Mouse (Mus musculus): Measurements from ENCODE around the gene Gemin7. TPM values are rescaled to one million over a fixed set of nuclear protein-coding genes. Genes with fewer than 3 reads are reported as not detected.

Gene Gemin7
- polyA plus RNA-seq, 1 experiment: 95.2 TPM

DNA sequence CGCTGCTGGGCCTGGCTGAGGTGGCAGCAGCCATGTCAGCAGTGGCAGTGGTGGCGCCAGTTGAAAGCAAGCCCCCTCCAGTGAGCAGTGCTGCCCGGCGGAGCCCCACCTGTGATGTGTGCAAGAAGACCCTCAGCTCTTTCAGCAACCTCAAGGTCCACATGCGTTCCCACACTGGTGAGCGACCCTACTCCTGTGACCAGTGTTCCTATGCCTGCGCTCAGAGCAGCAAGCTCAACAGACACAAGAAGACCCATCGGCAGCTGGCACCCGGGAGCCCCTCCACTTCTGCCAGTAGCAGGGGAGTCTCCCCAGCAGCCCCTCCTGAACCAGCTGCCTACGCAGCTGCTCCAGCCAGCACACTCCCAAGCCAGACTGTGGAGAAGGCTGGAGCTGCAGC, 2.4 kb upstream of the Gemin7 start:
- 92% methylated on average over 10 of the region's 10 CpGs for WGBS
- no peak for DNase-seq (ENCODE audit: low read depth, low spot score)

DNA sequence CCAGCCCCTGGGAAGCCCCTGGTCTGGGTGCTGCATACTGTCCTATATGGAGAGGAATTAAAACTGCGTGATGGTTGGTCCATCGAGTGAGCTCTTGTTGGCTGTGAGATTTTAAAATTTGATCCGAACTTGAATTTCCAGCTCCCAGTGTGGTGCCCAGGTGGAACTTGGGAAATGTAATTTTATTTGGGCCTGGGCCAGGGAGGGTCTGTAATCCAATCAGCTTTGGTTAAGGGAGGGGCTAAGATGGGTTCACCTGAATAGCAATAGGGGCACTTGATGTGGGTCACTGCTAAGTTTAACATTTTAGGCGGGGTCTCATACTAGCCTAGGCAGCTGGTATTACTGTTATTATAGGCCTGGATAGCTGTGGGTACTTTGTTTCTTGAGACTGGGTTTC, 1.0 kb upstream of the Gemin7 start:
- DNase-seq (ENCODE audit: low read depth, low spot score): no peak
- 69% methylated on average over 4 of the region's 4 CpGs for WGBS

DNA sequence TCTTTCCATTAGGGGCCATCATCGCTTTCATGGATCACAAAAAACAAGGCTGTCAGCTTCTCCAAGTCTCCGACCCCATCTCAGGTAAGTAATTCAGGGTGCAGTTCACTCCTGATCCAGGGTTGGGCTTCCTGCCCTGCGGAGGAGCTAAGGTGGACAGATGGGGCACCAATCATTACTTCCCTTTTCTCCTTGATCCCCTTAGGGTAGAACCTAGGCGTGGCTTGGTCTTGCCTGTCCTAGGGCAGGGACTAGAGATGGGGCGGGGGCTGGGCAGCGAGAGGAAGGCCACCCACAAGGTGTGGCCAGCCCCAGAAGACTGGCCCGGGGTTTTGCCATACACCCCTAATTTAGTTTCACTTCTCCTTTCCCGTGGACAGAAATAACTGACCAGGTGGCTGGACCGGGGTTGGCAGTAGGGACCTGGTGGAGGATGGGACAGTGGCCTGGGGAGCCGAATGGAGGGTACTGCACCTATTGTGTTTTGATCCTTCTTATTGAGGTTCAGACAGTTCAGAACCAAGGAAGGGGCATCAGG, 551 bp upstream of the Gemin7 start:
- WGBS: 13% methylated on average over 10 of the region's 10 CpGs
- DNase-seq (ENCODE audit: low read depth, low spot score): no peak

DNA sequence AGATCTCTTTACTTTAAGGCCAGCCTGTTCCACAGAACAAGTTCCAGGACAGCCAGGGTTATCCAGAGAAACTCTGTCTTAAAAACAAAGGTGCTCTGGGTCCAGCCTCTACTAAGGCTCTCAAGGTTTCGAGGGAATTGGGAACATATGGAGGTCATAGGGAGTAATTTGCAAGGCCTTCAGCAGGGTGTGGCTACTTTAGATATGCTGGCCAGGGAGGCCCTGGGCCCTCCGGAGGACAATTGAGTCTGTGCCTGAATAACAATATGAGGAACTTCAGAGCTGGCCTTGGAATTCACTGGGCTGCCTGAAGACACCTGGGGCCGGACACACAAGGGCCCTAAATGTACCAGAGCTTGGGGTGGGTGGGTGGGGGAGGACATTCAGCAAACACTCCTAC, 1.8 kb downstream of the Gemin7 start:
- no peak for DNase-seq (ENCODE audit: low read depth, low spot score)
- WGBS: 48% methylated on average over 3 of the region's 3 CpGs

DNA sequence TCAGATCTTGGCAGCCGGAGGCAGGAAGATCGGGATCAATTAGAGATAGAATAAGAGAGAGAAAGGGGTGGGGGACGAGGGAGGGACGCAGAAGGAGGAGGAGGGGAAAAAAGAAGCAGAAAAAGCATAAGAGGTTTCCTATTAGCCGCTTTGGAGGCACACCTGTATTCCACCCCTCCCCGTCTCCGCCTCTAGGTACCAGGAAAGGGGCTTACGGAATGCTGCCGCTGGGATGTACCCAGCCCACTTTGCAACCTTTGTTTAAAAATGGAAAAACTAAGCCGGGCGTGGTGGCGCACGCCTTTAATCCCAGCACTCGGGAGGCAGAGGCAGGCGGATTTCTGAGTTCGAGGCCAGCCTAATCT, 3.6 kb downstream of the Gemin7 start:
- no peak for DNase-seq (ENCODE audit: low read depth, low spot score)
- 11% methylated on average over 16 of the region's 16 CpGs for WGBS

DNA sequence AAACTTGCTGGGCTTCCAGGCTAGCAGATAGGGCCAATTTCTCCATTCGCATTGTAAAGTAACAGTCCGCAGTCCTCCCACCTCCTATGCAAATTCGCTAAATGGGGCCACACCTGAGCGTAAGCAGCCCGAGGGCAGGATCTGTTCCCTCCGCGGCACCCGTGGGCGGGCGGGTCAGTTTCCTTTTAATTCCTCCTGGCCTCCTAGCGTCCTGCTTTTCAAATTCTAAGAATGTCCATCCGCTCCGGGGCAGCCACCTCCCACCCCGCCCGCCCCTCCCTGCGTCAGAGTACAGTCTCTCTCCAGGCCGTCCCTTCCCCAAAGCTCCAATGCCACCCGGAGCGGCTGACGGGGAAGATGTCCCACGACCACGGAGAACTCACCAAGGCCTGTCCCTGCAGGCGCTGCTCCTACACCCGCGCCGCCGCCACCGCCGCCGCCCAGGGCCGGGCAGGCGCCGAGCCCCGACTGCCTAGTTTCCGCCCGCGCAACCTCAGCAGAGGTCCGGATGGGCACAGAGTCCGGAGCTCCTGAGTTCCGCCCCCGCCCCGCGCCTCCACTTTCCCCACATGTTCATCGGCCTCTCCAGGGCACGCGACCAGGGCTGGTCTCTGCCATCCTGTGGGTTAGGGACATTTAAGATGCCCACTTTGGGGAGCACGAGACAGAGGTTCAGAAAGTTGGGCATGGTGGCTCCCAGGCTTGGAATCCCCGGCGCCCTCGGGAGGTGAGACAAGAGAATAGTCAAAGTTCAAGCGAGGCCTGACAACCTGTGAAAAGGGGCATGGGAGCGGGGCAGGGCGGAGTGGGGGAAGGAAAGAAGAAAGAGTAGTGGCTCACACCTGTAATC, 4.2 kb downstream of the Gemin7 start:
- WGBS: under 1% methylated on average over 53 of the region's 53 CpGs
- no peak for DNase-seq (ENCODE audit: low read depth, low spot score)

DNA sequence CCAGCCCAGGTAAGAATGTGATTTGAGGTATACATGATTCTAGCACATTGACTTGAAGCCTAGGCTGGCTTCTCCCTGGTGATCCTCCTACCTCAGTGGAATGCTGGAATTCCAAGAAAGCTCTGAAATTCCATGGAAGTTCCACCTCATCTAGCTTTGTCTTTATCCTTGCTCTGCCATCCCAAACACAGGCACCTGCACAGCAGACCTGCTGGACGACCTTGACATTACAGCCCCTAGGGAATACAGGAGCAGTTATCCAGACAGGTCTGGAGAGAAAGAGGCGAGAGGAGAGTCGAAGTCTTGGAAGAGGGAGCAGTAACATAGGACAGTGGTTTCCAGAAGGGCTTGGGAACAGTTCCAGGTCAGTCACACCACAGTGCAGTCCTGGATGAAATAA, 7.7 kb downstream of the Gemin7 start:
- WGBS: 77% methylated on average over 3 of the region's 3 CpGs
- no peak for DNase-seq (ENCODE audit: low read depth, low spot score)

DNA sequence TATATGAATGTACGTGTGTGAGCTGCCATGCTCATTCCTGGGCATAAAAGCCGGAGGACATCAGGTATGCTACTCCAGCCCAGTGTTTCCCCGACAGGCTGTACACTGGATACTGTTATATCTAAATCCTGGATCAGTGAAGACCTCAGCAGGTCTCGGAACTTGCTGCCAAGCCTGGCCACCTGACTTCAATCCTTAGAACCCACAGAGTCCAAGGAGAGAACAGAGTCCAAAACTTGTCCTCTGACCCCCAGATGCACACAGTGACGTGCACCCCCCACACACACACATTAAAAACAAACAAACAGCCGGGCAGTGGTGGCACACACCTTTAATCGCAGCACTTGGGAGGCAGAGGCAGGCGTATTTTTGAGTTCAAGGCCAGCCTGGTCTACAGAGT, 10.0 kb downstream of the Gemin7 start:
- 89% methylated on average over 8 of the region's 8 CpGs for WGBS
- no peak for DNase-seq (ENCODE audit: low read depth, low spot score)

DNA sequence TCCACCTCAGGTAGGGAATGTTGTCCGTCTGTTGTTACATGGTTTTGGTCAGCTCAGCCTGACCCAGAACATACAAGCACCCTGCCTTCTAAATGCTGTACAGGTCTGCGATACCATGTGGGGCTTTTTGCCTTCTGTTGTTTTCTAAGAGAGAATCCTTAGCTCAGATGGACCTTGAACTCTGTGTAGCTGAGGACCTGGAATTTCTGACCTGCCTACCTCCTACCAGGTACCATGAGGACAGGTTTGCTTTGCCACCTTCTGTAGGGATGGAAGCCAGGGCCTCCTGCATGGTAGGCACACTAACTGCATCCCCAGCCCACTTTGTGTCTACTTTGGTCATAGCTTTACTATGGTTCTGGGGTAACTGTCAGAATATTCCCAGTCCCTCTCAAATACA, 11.6 kb downstream of the Gemin7 start:
- no peak for DNase-seq (ENCODE audit: low read depth, low spot score)
- WGBS: 95% methylated on average over 2 of the region's 2 CpGs

DNA sequence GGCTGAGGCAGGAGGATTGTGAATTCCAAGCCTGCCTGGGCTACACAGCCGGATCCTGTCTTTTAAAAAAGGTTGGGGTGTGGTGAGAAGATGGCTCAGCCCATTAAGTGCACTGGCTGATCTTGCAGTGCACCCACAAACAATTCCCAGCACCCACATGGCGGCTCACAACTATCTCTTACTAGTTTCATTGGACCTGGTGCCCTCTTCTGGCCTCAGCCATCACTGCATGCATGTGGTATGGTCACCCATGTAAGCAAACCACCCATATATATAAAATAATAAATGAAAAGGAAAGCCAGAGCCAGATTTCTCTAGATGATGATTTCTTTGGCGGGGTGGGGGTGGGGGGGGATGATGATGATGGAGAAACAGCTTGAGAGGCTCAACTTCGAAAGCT, 12.9 kb downstream of the Gemin7 start:
- no peak for DNase-seq (ENCODE audit: low read depth, low spot score)
- WGBS: 95% methylated on average over 4 of the region's 4 CpGs

DNA sequence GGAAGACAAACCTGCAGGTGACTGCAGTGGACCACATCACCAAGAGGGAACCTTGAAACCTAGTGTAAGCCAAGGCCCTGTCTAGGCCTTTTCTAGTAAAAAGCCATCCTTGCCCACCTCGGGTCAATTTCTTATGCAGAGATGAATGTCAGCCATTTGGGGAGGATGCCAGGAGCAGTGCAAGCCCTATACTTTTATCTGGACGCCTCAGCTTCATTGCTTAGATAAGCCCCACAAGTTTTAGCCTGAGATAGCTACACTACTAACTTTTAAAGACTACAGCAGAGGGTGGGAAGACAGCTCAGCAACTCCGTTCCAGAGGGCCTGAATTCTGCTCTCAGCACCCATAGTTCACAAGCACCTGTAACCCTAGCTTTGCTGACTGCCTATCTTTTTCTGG, 13.5 kb downstream of the Gemin7 start:
- WGBS: 76% methylated on average over 3 of the region's 3 CpGs
- no peak for DNase-seq (ENCODE audit: low read depth, low spot score)

DNA sequence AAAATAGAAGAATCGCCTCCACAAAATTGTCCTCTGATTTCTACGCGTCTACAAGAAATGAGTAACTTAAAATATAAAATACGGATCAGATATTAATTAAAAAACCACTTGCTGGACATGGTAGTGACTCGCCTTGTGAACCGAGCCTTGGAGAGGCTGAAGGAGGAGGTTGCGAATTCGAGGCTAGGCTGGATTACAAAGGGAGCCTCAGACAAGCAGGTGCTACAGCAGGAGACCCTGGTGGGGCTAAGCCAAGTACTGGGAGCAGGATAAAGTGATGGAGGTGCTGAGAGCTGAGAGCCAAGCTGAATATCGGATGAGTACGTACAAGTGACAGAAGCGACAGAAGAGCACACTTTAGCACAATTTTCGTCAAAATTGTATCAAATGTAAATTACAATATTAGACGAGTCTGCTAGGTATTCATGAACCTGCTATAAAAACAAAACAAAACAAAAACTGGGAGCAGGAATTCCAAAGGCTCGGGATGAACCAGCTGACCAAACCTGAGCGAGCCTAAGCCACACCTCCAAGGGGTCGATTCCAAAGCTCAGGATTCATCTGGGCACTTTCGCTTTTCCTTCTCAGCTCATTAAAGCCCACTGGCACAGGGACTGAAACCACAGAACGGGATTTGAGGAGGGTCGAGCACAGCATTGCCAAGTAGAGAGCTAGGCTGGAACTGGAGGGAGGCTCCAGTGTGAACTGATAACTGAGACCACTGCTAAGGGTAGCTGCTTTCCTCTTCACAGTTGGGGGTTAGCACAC, 14.6 kb downstream of the Gemin7 start, which contains the start of gene Ppp1r37:
Gene Ppp1r37, minus strand, starts transcription at position 434 of the 768 bp plus-strand sequence.
- no peak for DNase-seq (ENCODE audit: low read depth, low spot score)
- WGBS: 2% methylated on average over 19 of the region's 19 CpGs

DNA sequence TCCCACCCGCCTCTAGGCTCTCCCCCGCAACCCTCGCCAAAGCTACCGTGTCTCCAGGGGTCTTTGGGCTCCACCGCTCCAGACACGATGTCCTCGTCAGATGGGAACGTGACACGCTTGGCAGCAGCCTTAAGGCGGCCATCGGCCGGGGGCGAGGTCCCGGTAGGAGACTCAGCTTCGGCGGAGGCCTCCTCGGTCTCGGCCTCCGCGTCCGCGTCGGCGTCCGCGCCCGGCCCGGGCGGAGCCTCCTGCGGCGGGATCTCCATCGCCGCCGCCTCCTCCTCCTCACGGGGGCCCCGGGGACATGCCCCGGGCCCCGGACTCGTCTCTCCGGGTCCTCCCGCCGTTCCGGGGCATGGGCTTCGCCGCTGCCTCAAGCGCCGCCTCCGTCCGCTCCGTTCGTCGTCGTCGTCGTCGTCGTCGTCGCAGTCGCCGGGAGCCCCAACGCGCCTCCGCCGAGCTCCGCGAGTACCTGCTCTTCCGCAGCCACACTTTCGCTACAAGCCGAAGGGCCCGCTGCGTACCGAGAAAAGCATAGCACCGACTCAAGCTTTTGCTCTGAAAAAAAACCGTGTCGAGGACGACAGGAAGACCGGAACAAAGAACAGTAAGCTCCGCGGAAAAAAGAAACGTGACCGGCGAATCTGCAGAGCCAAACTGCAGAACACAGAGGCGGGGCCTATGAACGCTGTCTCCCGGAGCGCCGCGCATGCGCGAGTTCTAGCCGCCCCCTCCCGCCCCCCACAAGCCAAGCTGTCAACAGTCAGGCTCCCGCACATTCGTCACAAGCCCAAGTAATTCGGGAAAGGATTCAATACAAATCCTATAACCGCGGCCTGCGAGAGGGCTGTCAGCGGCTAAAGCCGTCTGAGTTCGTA, 15.4 kb downstream of the Gemin7 start:
- DNase-seq (ENCODE audit: low read depth, low spot score): no peak
- WGBS: under 1% methylated on average over 99 of the region's 102 CpGs

DNA sequence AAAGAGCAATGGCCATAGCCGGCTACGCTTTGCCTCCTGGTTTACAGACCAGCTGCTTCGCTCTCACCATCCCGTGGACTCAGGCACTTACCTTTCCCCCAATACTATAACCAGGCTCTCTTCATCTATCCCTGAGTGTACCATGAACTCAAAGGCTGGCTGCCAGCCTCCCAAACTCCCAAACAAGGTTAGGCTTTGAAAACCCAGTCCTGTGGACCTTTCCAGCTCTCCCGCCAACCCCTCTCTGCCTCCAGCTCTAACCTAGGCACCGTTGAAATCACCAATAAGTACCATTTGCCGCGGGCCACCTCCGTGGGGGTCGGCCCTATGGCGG, 16.0 kb downstream of the Gemin7 start:
- DNase-seq (ENCODE audit: low read depth, low spot score): no peak
- WGBS: under 1% methylated on average over 11 of the region's 11 CpGs

DNA sequence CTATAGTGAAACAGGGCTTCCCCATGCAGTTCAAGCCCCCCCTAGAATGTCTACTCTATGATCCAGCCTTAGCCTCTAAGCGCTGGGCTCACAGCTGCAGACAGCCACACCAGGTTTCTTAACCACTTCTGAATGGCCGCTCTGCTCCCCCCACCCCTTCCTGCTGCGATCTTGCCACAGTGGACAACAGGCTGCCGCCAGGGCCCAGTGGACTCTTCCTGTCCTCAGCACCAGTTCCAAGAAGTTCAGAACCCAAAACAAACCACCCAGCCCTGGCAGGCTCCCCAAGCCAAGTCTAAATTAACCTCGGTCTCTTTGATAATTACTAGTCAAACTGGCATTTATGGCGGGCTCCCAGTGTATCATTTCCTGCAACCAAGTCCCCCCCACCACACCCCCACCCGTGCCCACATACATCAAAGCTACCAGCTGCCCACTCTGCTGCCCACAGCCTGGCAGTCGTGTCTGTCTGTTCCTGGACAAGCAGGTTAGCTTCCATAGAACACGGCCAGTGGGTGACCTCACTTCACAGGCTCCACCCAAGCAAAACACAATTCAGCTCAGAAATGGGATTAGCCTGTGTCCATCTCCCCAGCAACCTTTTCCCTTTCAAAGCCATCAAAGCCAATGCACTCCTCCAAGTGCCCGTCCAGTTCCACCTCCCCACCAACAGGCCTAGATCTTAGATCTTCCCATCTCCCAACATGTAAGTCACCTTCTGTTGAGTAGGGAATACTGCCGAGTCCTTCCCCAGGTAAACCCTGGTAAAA, 16.7 kb downstream of the Gemin7 start:
- WGBS: 2% methylated on average over 11 of the region's 11 CpGs
- DNase-seq (ENCODE audit: low read depth, low spot score): no peak

DNA sequence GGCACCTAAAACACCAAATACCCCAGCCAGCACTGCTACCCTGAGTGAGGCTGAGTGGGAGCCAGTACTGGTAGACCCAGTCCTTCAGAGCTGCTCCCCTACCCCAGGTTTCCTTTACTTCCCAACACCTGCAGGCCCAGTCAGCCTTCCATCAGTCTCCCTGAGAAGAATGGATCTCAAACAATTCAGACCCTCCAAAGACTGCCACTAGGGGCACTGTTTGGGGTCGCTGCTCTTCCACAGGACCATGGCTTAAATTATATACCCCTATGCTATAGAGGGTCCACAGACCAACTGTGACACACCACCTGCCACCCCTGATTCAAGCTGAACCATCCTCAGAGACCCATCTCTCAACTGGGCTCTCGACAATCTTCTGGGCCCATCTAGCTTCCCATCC, 18.4 kb downstream of the Gemin7 start:
- DNase-seq (ENCODE audit: low read depth, low spot score): no peak
- 63% methylated on average over 2 of the region's 2 CpGs for WGBS

DNA sequence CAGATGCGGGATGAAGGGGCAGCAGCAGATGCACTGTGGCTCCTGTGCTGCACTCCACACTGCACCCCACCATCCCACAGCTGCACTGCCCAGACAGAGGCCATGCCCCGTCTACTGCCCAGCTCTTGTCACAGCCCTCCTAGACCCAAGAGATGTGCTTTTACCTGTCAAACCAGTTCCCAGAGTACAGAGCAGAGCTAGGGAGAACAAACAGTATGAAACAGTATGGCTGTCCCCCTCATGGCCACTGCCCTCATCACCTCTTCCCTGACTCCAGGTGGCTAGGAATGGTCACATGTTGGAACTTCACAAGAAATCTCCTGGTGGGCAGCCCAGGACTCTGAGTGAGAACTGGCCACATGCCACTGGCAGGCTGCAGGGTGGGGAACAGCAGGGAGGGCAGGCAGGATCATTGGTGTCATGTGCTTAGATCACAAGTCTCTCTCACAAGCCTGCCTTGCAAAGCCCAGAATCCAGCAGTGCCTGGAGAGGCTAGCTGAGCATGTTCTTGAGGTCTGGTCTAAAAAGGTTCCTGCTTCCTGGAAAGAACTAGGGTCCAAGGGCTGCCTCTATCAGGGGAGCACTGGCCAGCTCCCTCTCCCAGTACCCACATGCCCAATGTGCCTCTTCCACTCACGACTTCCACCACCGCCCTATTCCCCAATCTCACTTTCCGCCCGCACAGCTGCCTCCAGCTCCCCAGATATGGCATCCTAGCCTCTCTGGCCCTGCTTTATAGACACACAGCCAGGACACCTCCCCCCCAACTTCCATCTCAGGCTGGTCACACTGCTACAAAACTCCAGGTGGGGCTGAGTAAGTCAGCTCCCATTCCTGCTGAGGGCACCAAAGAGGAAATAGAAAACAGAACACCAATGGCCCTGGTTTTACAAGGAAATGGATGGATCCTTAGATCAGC, 19.2 kb downstream of the Gemin7 start:
- 62% methylated on average over 6 of the region's 6 CpGs for WGBS
- DNase-seq (ENCODE audit: low read depth, low spot score): no peak

DNA sequence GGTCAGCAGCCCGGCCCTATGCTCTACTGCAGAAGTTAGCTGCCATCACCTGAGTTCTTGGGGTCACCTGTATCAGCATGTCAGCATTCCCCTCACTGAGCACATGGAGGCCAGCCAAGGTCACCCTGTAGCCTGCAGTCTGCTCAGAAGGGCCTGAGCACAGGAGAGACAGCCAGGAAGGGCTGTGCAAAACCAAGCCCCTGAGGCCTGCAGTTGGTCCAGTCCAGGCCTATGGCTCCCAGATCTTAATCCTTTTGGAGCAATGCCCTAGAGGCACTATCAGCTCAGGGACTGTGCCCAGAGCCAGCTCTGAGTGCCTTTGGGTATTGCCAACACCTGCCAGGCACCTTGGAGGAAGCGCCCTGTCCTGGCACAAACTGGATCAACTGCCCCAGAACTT, 20.3 kb downstream of the Gemin7 start:
- no peak for DNase-seq (ENCODE audit: low read depth, low spot score)

More for the DNA sequence above, 20.3 kb downstream of the Gemin7 start:
- WGBS: 33% methylated on average over 2 of the region's 2 CpGs

All from large intestine, adult 2 months (tissue).